Mouse (Mus musculus) heart, adult 2 months (tissue): ENCODE results near the gene Slc44a1.

Source experiments
- CTCF ChIP-seq: fragments of 200-600 bp; IDR thresholded peaks from 2 replicates; pipeline ENCODE4 v1.8.1; 2022; ENCODE audit warnings: antibody characterized with exemption, mild to moderate bottlenecking, moderate library complexity
- EP300 ChIP-seq: fragments of 200-500 bp; IDR thresholded peaks from 2 replicates; pipeline ENCODE4 v1.6.1; 2011; ENCODE audit warnings: low read depth, low read length, control low read depth; ENCODE audit not compliant: insufficient read depth
- POLR2A ChIP-seq: fragments of 200-500 bp; IDR thresholded peaks from 2 replicates; pipeline ENCODE4 v1.6.1; 2011; ENCODE audit warnings: mild to moderate bottlenecking, low read depth, low read length, control low read depth; ENCODE audit not compliant: insufficient read depth

- TF ChIP-seq EP300 (no peak), CTCF (no peak), POLR2A (no peak)
These were observed 174.5 kb downstream of the Slc44a1 start for GRCm38 (mm10) chr4:53614576-53615225.
